Mouse (Mus musculus) heart, adult 2 months (tissue): ENCODE measurements around the gene Ldb1.

Experiments used
- CTCF ChIP-seq: fragments of 200-600 bp; IDR thresholded peaks from 2 replicates; pipeline ENCODE4 v1.8.1; 2022; ENCODE audit warnings: antibody characterized with exemption, mild to moderate bottlenecking, moderate library complexity
- EP300 ChIP-seq: fragments of 200-500 bp; IDR thresholded peaks from 2 replicates; pipeline ENCODE4 v1.6.1; 2011; ENCODE audit warnings: low read depth, low read length, control low read depth; ENCODE audit not compliant: insufficient read depth
- POLR2A ChIP-seq: fragments of 200-500 bp; IDR thresholded peaks from 2 replicates; pipeline ENCODE4 v1.6.1; 2011; ENCODE audit warnings: mild to moderate bottlenecking, low read depth, low read length, control low read depth; ENCODE audit not compliant: insufficient read depth

DNA sequence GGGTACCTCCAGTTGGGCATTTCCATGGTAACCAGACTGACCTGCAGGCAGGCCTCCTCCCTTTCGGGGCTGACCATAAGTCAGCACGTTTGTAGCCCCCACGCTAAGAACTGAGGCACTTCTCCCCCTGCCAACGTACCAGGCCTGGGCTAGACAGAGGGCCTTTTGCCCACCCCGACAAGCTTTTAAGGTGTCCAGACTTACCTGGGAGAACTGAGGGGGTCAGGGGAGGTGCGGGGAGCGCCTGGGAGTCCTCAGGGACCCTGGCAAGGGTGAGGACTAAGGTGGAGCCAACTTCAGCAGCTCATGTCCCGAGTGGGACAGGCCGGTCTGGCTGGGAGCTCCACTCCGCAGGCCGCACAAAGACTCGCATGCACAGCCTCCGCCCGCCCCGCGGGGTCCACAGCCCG is 6.2 kb downstream of the Ldb1 start:
- no peak for TF ChIP-seq POLR2A
- no peak for TF ChIP-seq CTCF
- TF ChIP-seq EP300 = no peak
